ENCODE assay signal across 11 mouse cellular contexts in the genomic region with DNA sequence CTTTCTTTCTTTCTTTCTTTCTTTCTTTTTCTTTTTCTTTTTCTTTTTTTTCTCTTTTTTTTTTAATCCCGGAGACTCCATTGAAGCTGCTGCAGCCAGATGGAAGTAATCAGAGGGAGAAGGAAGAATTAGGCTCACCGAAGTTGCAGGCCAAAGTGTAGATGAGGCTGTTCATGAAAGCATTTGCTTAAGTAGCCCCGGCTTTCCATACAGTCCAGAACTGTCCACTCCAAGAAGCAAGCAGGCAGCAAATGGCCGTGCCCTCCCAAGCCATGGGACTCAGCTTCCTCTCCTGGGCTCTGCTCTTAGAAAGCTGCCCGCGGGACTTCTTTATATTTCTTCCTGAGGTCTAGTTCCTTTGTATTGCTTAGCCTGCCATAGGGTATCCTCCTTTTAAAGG. TPM values are rescaled to one million over a fixed set of nuclear protein-coding genes. Genes with fewer than 3 reads are reported as not detected.
DNase-seq lines count a peak whose midpoint lies in the region; ATAC-seq and TF ChIP-seq lines count a peak whose summit lies in the region.
"Had no signal": no experiment of that assay in that cellular context is flagged by ENCODE, and none has a peak within 500 bp of the region (broad histone marks: within the 10 kb centered on the region; RNA-seq: fewer than 3 reads in every experiment).

No protein-coding gene starts in this region.

- H3K79me2 ChIP-seq in myocyte (ENCODE audit: control insufficient read depth, insufficient read depth): no peaks in the 10 kb centered on the region

- H3K27me3 ChIP-seq in heart, embryonic 13.5 days (replicated peaks): peaks cover 51% of the 10 kb centered on the region
- no peaks in the 10 kb centered on the region for H3K27me3 ChIP-seq in embryonic facial prominence, embryonic 11.5 days (ENCODE audit: control insufficient read depth, insufficient read depth, low read length)
- peaks cover 22% of the 10 kb centered on the region for H3K27me3 ChIP-seq in intestine, embryonic 15.5 days (replicated peaks)
- H3K27me3 ChIP-seq in myocyte (ENCODE audit: control insufficient read depth, insufficient read depth, insufficient read length): peaks cover 15% of the 10 kb centered on the region

- H3K4me1 ChIP-seq in heart, embryonic 13.5 days: peaks cover 39% of the 10 kb centered on the region
- H3K4me1 ChIP-seq in embryonic facial prominence, embryonic 11.5 days (ENCODE audit: control insufficient read depth, insufficient read depth, low read length): peaks cover 2% of the 10 kb centered on the region
- peaks cover 25% of the 10 kb centered on the region for H3K4me1 ChIP-seq in intestine, embryonic 15.5 days (replicated peaks)

- peak overlapping the region; percentile 82 for H3K9ac ChIP-seq in heart, embryonic 13.5 days
- peak overlapping the region; percentile 76 for H3K9ac ChIP-seq in embryonic facial prominence, embryonic 11.5 days (replicated peaks; ENCODE audit: low read length)
- H3K9ac ChIP-seq in intestine, embryonic 15.5 days: 0 out of 2 replicates have a peak overlapping the region, but pooled peaks have one; percentile 14

- peak overlapping the region; percentile 67 for H3K4me3 ChIP-seq in heart, embryonic 13.5 days
- H3K4me3 ChIP-seq in embryonic facial prominence, embryonic 11.5 days (ENCODE audit: low read depth, low read length): peak overlapping the region; percentile 55
- H3K4me3 ChIP-seq in intestine, embryonic 15.5 days (replicated peaks): peak overlapping the region; percentile 54
- peak overlapping the region; percentile 24 for H3K4me3 ChIP-seq in myocyte

- ATAC-seq in heart, embryonic 13.5 days (ENCODE audit: extremely low read depth, insufficient number of reproducible peaks, low FRiP score, low TSS enrichment): no peak
- no peak for ATAC-seq in embryonic facial prominence, embryonic 11.5 days (replicated peaks; ENCODE audit: insufficient number of reproducible peaks, low FRiP score, low TSS enrichment, low read depth)
- ATAC-seq in intestine, embryonic 15.5 days: no peak

- no peak overlapping the region for H3ac ChIP-seq in myocyte (ENCODE audit: control insufficient read depth, insufficient read length)

- H3K27ac ChIP-seq in heart, embryonic 13.5 days (replicated peaks): no peak overlapping the region
- H3K27ac ChIP-seq in embryonic facial prominence, embryonic 11.5 days (replicated peaks; ENCODE audit: low read depth, low read length): peak overlapping the region; percentile 96
- H3K27ac ChIP-seq in intestine, embryonic 15.5 days: no peak overlapping the region

- H3K9me3 ChIP-seq in heart, embryonic 13.5 days: no peaks in the 10 kb centered on the region
- H3K9me3 ChIP-seq in embryonic facial prominence, embryonic 11.5 days (replicated peaks; ENCODE audit: control insufficient read depth, low read length): no peaks in the 10 kb centered on the region
- no peaks in the 10 kb centered on the region for H3K9me3 ChIP-seq in intestine, embryonic 15.5 days

- DNase-seq in heart, adult 8-10 months (ENCODE audit: low spot score): no peak
- peak; percentile 51 for DNase-seq in embryonic facial prominence, embryonic 11.5 days (ENCODE audit: low spot score)
- DNase-seq in cerebellum, adult 9-11 months: no peak
- no peak for DNase-seq in right cerebral cortex, postnatal 14 days
- no peak for DNase-seq in thymus, postnatal 0 days (ENCODE audit: low spot score)
- DNase-seq: B cell, adult 2 months; layer of hippocampus, adult 9-11 months had no signal

- TF ChIP-seq POLR2A in myocyte (IDR thresholded peaks at IDR 0.05; ENCODE audit: insufficient read length, low read depth): no peak

- 34% methylated on average over 6 of the region's 6 CpGs for WGBS in heart, embryonic 13.5 days
- 10% methylated on average over 6 of the region's 6 CpGs for WGBS in embryonic facial prominence, embryonic 11.5 days
- 29% methylated on average over 6 of the region's 6 CpGs for WGBS in intestine, embryonic 15.5 days

- H3K36me3 ChIP-seq in heart, embryonic 13.5 days: no peaks in the 10 kb centered on the region
- no peaks in the 10 kb centered on the region for H3K36me3 ChIP-seq in embryonic facial prominence, embryonic 11.5 days (replicated peaks; ENCODE audit: control insufficient read depth, insufficient read depth, low read depth, low read length)
- H3K36me3 ChIP-seq in intestine, embryonic 15.5 days: no peaks in the 10 kb centered on the region
- H3K36me3 ChIP-seq in myocyte (ENCODE audit: control insufficient read depth, insufficient read depth): no peaks in the 10 kb centered on the region

- H3K4me2 ChIP-seq in heart, embryonic 13.5 days: peak overlapping the region; percentile 98
- peak overlapping the region; percentile 53; the same call in 1 of the 2 replicates for H3K4me2 ChIP-seq in embryonic facial prominence, embryonic 11.5 days (ENCODE audit: low read depth, low read length)
- H3K4me2 ChIP-seq in intestine, embryonic 15.5 days (replicated peaks): peak overlapping the region; percentile 96
- no peak overlapping the region for H3K4me2 ChIP-seq in myocyte (ENCODE audit: low read depth)

TF ChIP-seq in myocyte, 11 proteins besides CTCF, POLR2A, EP300 and RAD21:
- TF ChIP-seq REST (IDR thresholded peaks at IDR 0.05; ENCODE audit: insufficient read depth, insufficient read length): no peak
- no peak for TF ChIP-seq CEBPB (IDR thresholded peaks at IDR 0.05; ENCODE audit: insufficient read depth, poor library complexity, severe bottlenecking)
- no peak for TF ChIP-seq TCF12 (IDR thresholded peaks at IDR 0.05; ENCODE audit: insufficient read depth, poor library complexity, severe bottlenecking)
- TF ChIP-seq MYOG (IDR thresholded peaks at IDR 0.05; ENCODE audit: control insufficient read depth in 1 of 3, insufficient read depth in 1 of 3, insufficient read length in 2 of 3, low read depth in 2 of 3): no peak
- TF ChIP-seq USF1 (IDR thresholded peaks at IDR 0.05; ENCODE audit: low read depth): no peak
- no peak for TF ChIP-seq SRF (IDR thresholded peaks at IDR 0.05; ENCODE audit: control insufficient read depth, insufficient read length, low read depth)
- no peak for TF ChIP-seq MAX (IDR thresholded peaks at IDR 0.05; ENCODE audit: low read depth)
- TF ChIP-seq E2F4 (IDR thresholded peaks at IDR 0.05; ENCODE audit: insufficient read depth): no peak
- no peak for TF ChIP-seq POLR2AphosphoS2 (IDR thresholded peaks at IDR 0.05; ENCODE audit: insufficient read length, low read depth)
- TF ChIP-seq MYOD1 (IDR thresholded peaks at IDR 0.05; ENCODE audit: control insufficient read depth in 1 of 3, insufficient read length in 2 of 3, low read depth in 2 of 3): no peak

RNA-seq across cellular contexts. Expression of gene Gli2, which starts 1.0 kb away (rescaled TPM):
- polyA plus RNA-seq in heart, embryonic 13.5 days (2015; fragmentation: Nextera tagmentation; extraction: Ambion mirVana): 3.1 and 3.3 TPM in 2 replicates
- total RNA-seq in heart, adult 8-10 months (2022): 1 to 10 TPM in 2 of 4 experiments, under 1 TPM in 2; 0.80 to 1.5 (median 0.99) TPM
- 13.3 and 14.0 TPM in 2 replicates for polyA plus RNA-seq in embryonic facial prominence, embryonic 11.5 days (2014; fragmentation: Nextera tagmentation; extraction: Ambion mirVana)
- polyA plus RNA-seq in intestine, embryonic 15.5 days (2015; fragmentation: Nextera tagmentation; extraction: Ambion mirVana): 7.2 and 7.4 TPM in 2 replicates
- 0.65 TPM for polyA plus RNA-seq in myocyte (2012; fragmentation: generic; extraction: Trizol)
- polyA plus RNA-seq in thymus, postnatal 0 days (2015; fragmentation: Nextera tagmentation; extraction: Ambion mirVana): 0.66 and 0.68 TPM in 2 replicates
- total RNA-seq: neutrophil, adult 5-6 weeks had no signal

Comparison
In these comparisons a context has a peak if more than half of its experiments do, and no peak if none do; other contexts are left out.
1. H3K9ac ChIP-seq: peak in every context shown above with its lines; median percentile 82 in heart, embryonic 13.5 days; 76 in embryonic facial prominence, embryonic 11.5 days; 14 in intestine, embryonic 15.5 days.